ENCODE assay signal across 10 mouse cellular contexts in genomic region chr7:16130956-16131634, GRCm38 (mm10). TPM values are rescaled to one million over a fixed set of nuclear protein-coding genes. Genes with fewer than 3 reads are reported as not detected.
DNase-seq lines count a peak whose midpoint lies in the region; ATAC-seq lines count a peak whose summit lies in the region.
"Had no signal": no experiment of that assay in that cellular context is flagged by ENCODE, and none has a peak within 500 bp of the region (broad histone marks: within the 10 kb centered on the region; RNA-seq: fewer than 3 reads in every experiment).

No protein-coding gene starts in this region.

- peak overlapping the region; percentile 77; the same call in 1 of the 2 replicates for H3K9ac ChIP-seq in heart, embryonic 16.5 days (ENCODE audit: low read length)
- peak overlapping the region; percentile 80 for H3K9ac ChIP-seq in forebrain, embryonic 16.5 days (replicated peaks; ENCODE audit: low read depth, low read length)
- peak overlapping the region; percentile 74 for H3K9ac ChIP-seq in midbrain, embryonic 14.5 days (replicated peaks; ENCODE audit: low read length)

- no peak for DNase-seq in heart, postnatal 14 days
- DNase-seq in cerebellum, adult 9-11 months, result peak; percentile 76
- DNase-seq in midbrain, embryonic 14.5 days, result peak; percentile 26
- no peak for DNase-seq in spleen, postnatal 14 days (ENCODE audit: low spot score in 2 of 2)
- DNase-seq in Muller cell, postnatal 12 days (ENCODE audit: inconsistent ontology term), result no peak

- H3K4me3 ChIP-seq in heart, embryonic 16.5 days (ENCODE audit: low read length), result peak overlapping the region; percentile 67
- H3K4me3 ChIP-seq in forebrain, embryonic 16.5 days (replicated peaks; ENCODE audit: low read length), result peak overlapping the region; percentile 67
- peak overlapping the region; percentile 58 for H3K4me3 ChIP-seq in midbrain, embryonic 14.5 days (replicated peaks; ENCODE audit: low read depth, low read length)

- H3K36me3 ChIP-seq in heart, embryonic 16.5 days (ENCODE audit: control insufficient read depth, insufficient read depth), result no peaks in the 10 kb centered on the region
- no peaks in the 10 kb centered on the region for H3K36me3 ChIP-seq in forebrain, embryonic 16.5 days (ENCODE audit: control insufficient read depth, insufficient read depth)
- no peaks in the 10 kb centered on the region for H3K36me3 ChIP-seq in midbrain, embryonic 14.5 days (ENCODE audit: control insufficient read depth, insufficient read depth, low read length)

- intact Hi-C loops in heart, postnatal 14 days (cut with DNase I), result no loop called here

- 36% methylated on average over 13 of the region's 13 CpGs for WGBS in heart, embryonic 16.5 days
- 32% methylated on average over 13 of the region's 13 CpGs for WGBS in forebrain, embryonic 16.5 days
- WGBS in midbrain, embryonic 14.5 days, result 38% methylated on average over 13 of the region's 13 CpGs

- no peak for ATAC-seq in heart, embryonic 16.5 days (replicated peaks; ENCODE audit: extremely low read depth, insufficient read depth, low FRiP score)
- ATAC-seq in forebrain, embryonic 16.5 days, result no peak
- no peak for ATAC-seq in midbrain, embryonic 14.5 days (ENCODE audit: low FRiP score, low TSS enrichment)
- ATAC-seq in CD4-positive, CD25-positive, alpha-beta regulatory T cell, adult 4 months, result no peak

- peak overlapping the region; percentile 86 for H3K4me2 ChIP-seq in heart, embryonic 16.5 days (ENCODE audit: low read depth, low read length)
- peak overlapping the region; percentile 69 for H3K4me2 ChIP-seq in forebrain, embryonic 16.5 days (ENCODE audit: low read length)
- peak overlapping the region; percentile 73 for H3K4me2 ChIP-seq in midbrain, embryonic 14.5 days (ENCODE audit: low read length)

- H3K4me1 ChIP-seq in heart, embryonic 16.5 days (ENCODE audit: control insufficient read depth, insufficient read depth, low read length), result peaks cover 22% of the 10 kb centered on the region
- H3K4me1 ChIP-seq in forebrain, embryonic 16.5 days (replicated peaks; ENCODE audit: control insufficient read depth, insufficient read depth, low read length), result peaks cover 67% of the 10 kb centered on the region
- H3K4me1 ChIP-seq in midbrain, embryonic 14.5 days (ENCODE audit: control insufficient read depth, insufficient read depth, low read length), result peaks cover 50% of the 10 kb centered on the region

- H3K27ac ChIP-seq in heart, embryonic 16.5 days (ENCODE audit: low read length), result no peak overlapping the region
- peak overlapping the region; percentile 73; the same call in 1 of the 2 replicates for H3K27ac ChIP-seq in forebrain, embryonic 16.5 days (ENCODE audit: low read length)
- peak overlapping the region; percentile 46 for H3K27ac ChIP-seq in midbrain, embryonic 14.5 days (replicated peaks; ENCODE audit: low read depth, low read length)

- no peaks in the 10 kb centered on the region for H3K9me3 ChIP-seq in heart, embryonic 16.5 days (replicated peaks; ENCODE audit: control insufficient read depth, low read length)
- no peaks in the 10 kb centered on the region for H3K9me3 ChIP-seq in forebrain, embryonic 16.5 days (ENCODE audit: control insufficient read depth, low read length)
- H3K9me3 ChIP-seq in midbrain, embryonic 14.5 days (ENCODE audit: control insufficient read depth, low read length), result no peaks in the 10 kb centered on the region
- H3K9me3 ChIP-seq: G1E had no signal

- H3K27me3 ChIP-seq in heart, embryonic 16.5 days (ENCODE audit: control insufficient read depth, insufficient read depth, low read length), result peaks cover 5% of the 10 kb centered on the region; the same call in 1 of the 2 replicates
- no peaks in the 10 kb centered on the region for H3K27me3 ChIP-seq in forebrain, embryonic 16.5 days (replicated peaks; ENCODE audit: control insufficient read depth, insufficient read depth, low read length)
- no peaks in the 10 kb centered on the region for H3K27me3 ChIP-seq in midbrain, embryonic 14.5 days (ENCODE audit: control insufficient read depth, insufficient read depth, low read length)

RNA-seq across cellular contexts. Expression of gene Slc8a2, which starts 1.5 kb away (rescaled TPM):
- 0.15 and 0.20 TPM in 2 replicates for polyA plus RNA-seq in heart, embryonic 16.5 days (2015; fragmentation: Nextera tagmentation; extraction: Ambion mirVana)
- under 1 TPM; 0.63 to 0.84 TPM for total RNA-seq in heart, postnatal 14 days (2021)
- polyA plus RNA-seq in forebrain, embryonic 16.5 days (2015; fragmentation: Nextera tagmentation; extraction: Ambion mirVana), result 0.72 and 1.1 TPM in 2 replicates
- 1.1 and 1.2 TPM in 2 replicates for polyA plus RNA-seq in midbrain, embryonic 14.5 days (2014; fragmentation: Nextera tagmentation; extraction: Ambion mirVana)
- polyA plus RNA-seq in CD4-positive, CD25-positive, alpha-beta regulatory T cell, adult 4 months (2017; shearing (Covaris generic)), result not detected

RNA-seq across cellular contexts. Expression of gene Kptn, which starts 11.4 kb away (rescaled TPM):
- polyA plus RNA-seq in heart, embryonic 16.5 days (2015; fragmentation: Nextera tagmentation; extraction: Ambion mirVana), result 32.5 and 36.1 TPM in 2 replicates
- 10 to 100 TPM; 24.9 to 28.0 TPM for total RNA-seq in heart, postnatal 14 days (2021)
- 40.9 and 53.2 TPM in 2 replicates for polyA plus RNA-seq in forebrain, embryonic 16.5 days (2015; fragmentation: Nextera tagmentation; extraction: Ambion mirVana)
- 33.1 and 40.5 TPM in 2 replicates for polyA plus RNA-seq in midbrain, embryonic 14.5 days (2014; fragmentation: Nextera tagmentation; extraction: Ambion mirVana)
- 10 to 100 TPM; 22.0 to 32.9 TPM for polyA plus RNA-seq in CD4-positive, CD25-positive, alpha-beta regulatory T cell, adult 4 months (2017; shearing (Covaris generic))

RNA-seq across cellular contexts. Expression of gene Napa, which starts 32.8 kb away (rescaled TPM):
- 166 and 168 TPM in 2 replicates for polyA plus RNA-seq in heart, embryonic 16.5 days (2015; fragmentation: Nextera tagmentation; extraction: Ambion mirVana)
- total RNA-seq in heart, postnatal 14 days (2021), result 10 to 100 TPM; 86.1 to 99.9 TPM
- polyA plus RNA-seq in forebrain, embryonic 16.5 days (2015; fragmentation: Nextera tagmentation; extraction: Ambion mirVana), result 197 and 220 TPM in 2 replicates
- polyA plus RNA-seq in midbrain, embryonic 14.5 days (2014; fragmentation: Nextera tagmentation; extraction: Ambion mirVana), result 209 and 245 TPM in 2 replicates
- polyA plus RNA-seq in CD4-positive, CD25-positive, alpha-beta regulatory T cell, adult 4 months (2017; shearing (Covaris generic)), result 100 to 1,000 TPM; 198 to 297 TPM

RNA-seq across cellular contexts. Expression of gene Meis3, which starts 43.8 kb away (rescaled TPM):
- 14.5 and 15.4 TPM in 2 replicates for polyA plus RNA-seq in heart, embryonic 16.5 days (2015; fragmentation: Nextera tagmentation; extraction: Ambion mirVana)
- total RNA-seq in heart, postnatal 14 days (2021), result 1 to 10 TPM; 3.8 to 5.4 TPM
- 99.6 and 118 TPM in 2 replicates for polyA plus RNA-seq in forebrain, embryonic 16.5 days (2015; fragmentation: Nextera tagmentation; extraction: Ambion mirVana)
- polyA plus RNA-seq in midbrain, embryonic 14.5 days (2014; fragmentation: Nextera tagmentation; extraction: Ambion mirVana), result 137 and 151 TPM in 2 replicates
- 10 to 100 TPM; 23.0 to 26.2 TPM for polyA plus RNA-seq in CD4-positive, CD25-positive, alpha-beta regulatory T cell, adult 4 months (2017; shearing (Covaris generic))
- total RNA-seq: common myeloid progenitor, adult 5-6 weeks had no signal

Comparison
In these comparisons a context has a peak if more than half of its experiments do, and no peak if none do; other contexts are left out.
1. DNase-seq: peak in cerebellum, adult 9-11 months (single experiment) and midbrain, embryonic 14.5 days (single experiment); none in heart, postnatal 14 days (0 of 2), spleen, postnatal 14 days (0 of 2) and Muller cell, postnatal 12 days (single experiment).
2. Peak in every context shown above with its lines, with median percentiles within 50 percentile points of each other: H3K4me2 ChIP-seq, H3K4me3 ChIP-seq and H3K9ac ChIP-seq.